Mouse (Mus musculus) frontal cortex, postnatal 10 days (tissue): ENCODE results near the gene Igflr1.

ENCODE experiments used
- DNase-seq, 2 experiments: peaks; one replicate each; pipeline ENCODE4 v3.0.0; 2022; ENCODE audit warnings: low spot score in 2 of 2, mixed read lengths in 1 of 2

Igflr1 gene

DNA sequence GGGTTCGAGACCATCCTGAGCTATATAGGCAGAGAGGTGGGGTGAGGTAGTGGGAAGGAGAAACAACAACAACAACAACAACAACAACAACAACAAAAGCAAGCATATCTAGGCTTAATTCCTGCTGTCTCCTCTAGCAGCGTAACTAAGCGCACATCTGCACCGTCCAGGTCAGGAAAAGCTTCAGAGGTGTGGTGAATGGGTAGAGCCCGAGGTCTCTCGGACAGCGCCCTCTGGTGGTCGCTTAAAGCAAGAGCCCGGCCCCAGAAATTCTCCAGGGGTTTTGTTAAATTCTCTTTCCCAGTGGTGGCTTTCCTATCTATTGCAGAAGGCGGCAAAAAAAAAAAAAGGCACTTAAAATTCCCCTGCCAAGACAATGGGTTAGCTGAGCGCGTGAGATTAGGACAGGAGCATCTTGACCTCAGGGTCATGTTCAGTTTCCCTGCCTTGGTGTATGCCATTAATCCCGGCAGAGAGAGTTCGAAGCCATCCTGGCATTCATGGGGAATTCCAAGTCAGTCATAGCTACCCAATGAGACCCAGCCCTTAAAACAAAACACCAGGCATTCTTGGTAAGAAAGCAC, 48.4 kb downstream of the Igflr1 start:
- DNase-seq: peak in 1 of 2 experiments; percentile 29

DNA sequence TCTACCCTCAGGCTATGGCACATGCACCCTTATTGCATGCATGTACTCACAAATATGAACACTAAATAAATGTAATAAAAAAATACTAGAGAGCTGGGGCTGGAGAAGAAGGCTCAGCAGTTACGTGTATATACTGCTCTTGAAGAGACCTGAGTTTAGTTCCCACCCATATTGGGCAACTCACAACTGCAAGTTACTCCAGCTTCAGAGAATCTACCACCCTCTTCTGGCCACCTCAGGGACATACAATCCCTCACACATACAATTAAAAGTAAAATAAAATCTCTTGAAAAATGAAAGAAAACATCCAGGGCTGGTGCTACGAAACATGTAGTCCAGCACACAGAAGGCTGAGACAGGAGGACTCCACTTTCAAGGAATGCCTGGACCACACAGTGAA, 49.2 kb downstream of the Igflr1 start:
- no peak for DNase-seq

DNA sequence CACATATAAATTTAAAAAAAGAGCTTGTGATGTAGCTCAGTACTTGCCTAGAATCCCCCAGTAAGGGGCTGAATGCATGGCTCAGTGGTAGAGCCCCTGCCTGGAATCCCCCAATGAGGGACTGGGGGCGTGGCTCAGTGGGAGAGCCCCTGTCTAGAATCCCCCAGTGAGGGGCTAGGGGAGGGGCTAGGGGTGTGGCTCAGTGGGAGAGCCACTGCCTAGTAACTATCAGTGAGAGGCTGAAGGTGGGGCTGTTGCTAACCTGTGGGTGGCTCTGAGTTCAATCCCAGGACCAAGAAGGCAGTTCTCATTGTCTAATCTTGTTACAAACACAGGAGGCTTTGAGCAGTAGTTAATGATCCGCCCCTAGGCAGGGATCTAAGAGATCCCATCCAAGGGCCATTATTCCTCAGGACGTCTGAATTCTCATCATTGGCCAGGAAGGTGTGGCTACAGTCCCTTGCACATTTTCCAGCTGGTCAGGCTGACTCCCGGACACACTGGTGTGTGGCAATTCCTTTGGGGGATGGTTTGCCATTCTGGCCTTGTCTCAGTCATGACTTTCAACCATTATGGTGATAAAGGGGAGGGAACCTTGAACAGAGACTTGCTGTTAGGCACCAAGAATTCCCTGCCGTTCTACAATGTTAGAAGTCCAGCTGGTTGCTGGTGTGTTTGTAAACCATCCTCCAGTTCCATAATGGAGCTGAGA, 50.0 kb downstream of the Igflr1 start:
- DNase-seq: no peak
